Mouse (Mus musculus): ENCODE data around the gene Grasp. TPM values are rescaled to one million over a fixed set of nuclear protein-coding genes. Genes with fewer than 3 reads are reported as not detected.

Grasp gene
- total and polyA plus RNA-seq, 2 experiments = 0.92 to 1.5 TPM

GRCm38 (mm10) chr15:101196079-101196795 is 27.8 kb upstream of the Grasp start:
- no peak for DNase-seq (ENCODE audit: extremely low read depth, low read depth, low spot score)
- Histone ChIP-seq H3K79me2 (ENCODE audit: control insufficient read depth, insufficient read depth, low read length) (no peaks in the 10 kb centered on the region), H3K36me3 (ENCODE audit: control insufficient read depth, insufficient read depth, low read length) (no peaks in the 10 kb centered on the region; the same call in 1 of the 2 replicates), H3K9ac (ENCODE audit: low read depth, low read length) (no peak overlapping the region; the same call in 1 of the 2 replicates), H3K4me3 (ENCODE audit: insufficient read depth, low read depth, low read length) (no peak overlapping the region), H3K27me3 (ENCODE audit: control insufficient read depth, insufficient read depth, low read length) (no peaks in the 10 kb centered on the region), H3K27ac (replicated peaks; ENCODE audit: insufficient read depth, low read depth, low read length) (peak overlapping the region; percentile 68), H3K4me1 (ENCODE audit: control insufficient read depth, insufficient read depth, low read length) (peaks cover 32% of the 10 kb centered on the region)
- TF ChIP-seq CTCF (IDR thresholded peaks at IDR 0.05; ENCODE audit: low read depth, low read length) = no peak
- WGBS = 93% methylated on average over 8 of the region's 8 CpGs

DNA sequence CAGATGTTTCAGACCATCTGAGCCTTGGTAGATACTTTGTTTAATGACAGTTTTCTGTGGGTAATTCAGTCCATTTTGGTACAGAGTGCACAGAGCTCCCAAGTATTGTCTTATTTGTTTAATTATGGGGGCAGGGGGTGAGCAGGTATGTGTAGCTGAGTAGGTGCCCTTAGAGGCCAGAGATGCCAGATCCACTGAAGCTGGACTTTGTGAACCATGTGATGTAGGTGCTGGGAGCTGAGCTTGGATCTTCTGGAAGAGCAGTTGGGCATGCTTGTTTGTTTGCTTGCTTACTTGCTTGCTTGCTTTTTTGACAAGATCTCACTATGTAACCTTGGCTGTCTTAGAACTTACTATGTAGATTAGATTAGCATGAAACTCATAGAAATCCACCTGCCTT is 27.0 kb upstream of the Grasp start:
- Histone ChIP-seq H3K4me3 (ENCODE audit: insufficient read depth, low read depth, low read length) (no peak overlapping the region), H3K27me3 (ENCODE audit: control insufficient read depth, insufficient read depth, low read length) (no peaks in the 10 kb centered on the region), H3K9ac (ENCODE audit: low read depth, low read length) (no peak overlapping the region), H3K36me3 (ENCODE audit: control insufficient read depth, insufficient read depth, low read length) (no peaks in the 10 kb centered on the region; the same call in 1 of the 2 replicates), H3K27ac (replicated peaks; ENCODE audit: insufficient read depth, low read depth, low read length) (no peak overlapping the region), H3K79me2 (ENCODE audit: control insufficient read depth, insufficient read depth, low read length) (no peaks in the 10 kb centered on the region), H3K4me1 (ENCODE audit: control insufficient read depth, insufficient read depth, low read length) (peaks cover 30% of the 10 kb centered on the region)
- peak; percentile 55 for DNase-seq (ENCODE audit: extremely low read depth, low read depth, low spot score)
- TF ChIP-seq POLR2A (IDR thresholded peaks at IDR 0.05; ENCODE audit: extremely low read depth, insufficient read depth, low read length) (no peak), CTCF (IDR thresholded peaks at IDR 0.05; ENCODE audit: low read depth, low read length) (no peak)

DNA sequence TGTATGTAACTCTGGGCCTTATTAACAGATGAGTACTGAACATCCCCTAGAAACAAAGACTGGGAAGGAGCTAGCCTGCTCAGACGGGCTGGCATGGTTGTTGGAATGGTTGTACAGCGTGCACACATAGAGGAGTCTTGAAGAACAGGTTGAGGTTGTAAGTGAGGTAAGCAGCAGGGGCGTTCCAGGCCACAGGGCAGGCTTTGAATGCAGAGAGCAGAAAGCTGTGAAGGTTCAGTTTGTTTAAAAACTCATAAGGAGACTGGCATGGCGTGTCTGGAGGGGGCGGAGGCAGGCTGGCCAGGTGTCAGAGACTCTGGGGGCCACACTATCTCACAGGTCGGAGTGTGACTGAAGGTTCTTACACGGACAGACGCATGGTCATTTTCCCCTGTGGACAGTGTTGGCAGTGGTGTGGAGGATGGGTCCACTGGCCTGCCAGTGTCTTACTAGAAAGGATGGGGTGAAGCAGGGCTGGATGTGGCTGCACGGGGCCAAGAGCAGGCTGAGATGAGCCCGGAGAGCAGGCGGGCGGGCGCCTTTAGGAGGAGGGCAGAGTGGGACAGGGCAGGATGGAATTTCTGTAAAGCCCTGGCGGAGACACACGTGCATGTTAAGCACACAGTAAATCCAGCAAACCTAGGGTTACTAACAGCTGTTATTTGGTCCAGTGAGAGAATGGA is 26.4 kb upstream of the Grasp start:
- no peaks in the 10 kb centered on the region; the same call in 1 of the 2 replicates for H3K36me3 ChIP-seq (ENCODE audit: control insufficient read depth, insufficient read depth, low read length)
- no peaks in the 10 kb centered on the region for H3K79me2 ChIP-seq (ENCODE audit: control insufficient read depth, insufficient read depth, low read length)
- H3K9ac ChIP-seq (ENCODE audit: low read depth, low read length) = no peak overlapping the region
- no peaks in the 10 kb centered on the region for H3K27me3 ChIP-seq (ENCODE audit: control insufficient read depth, insufficient read depth, low read length)
- no peak overlapping the region for H3K27ac ChIP-seq (replicated peaks; ENCODE audit: insufficient read depth, low read depth, low read length)
- WGBS = 93% methylated on average over 15 of the region's 15 CpGs
- no peak overlapping the region for H3K4me3 ChIP-seq (ENCODE audit: insufficient read depth, low read depth, low read length)
- TF ChIP-seq CTCF (IDR thresholded peaks at IDR 0.05; ENCODE audit: low read depth, low read length) = no peak
- TF ChIP-seq POLR2A (IDR thresholded peaks at IDR 0.05; ENCODE audit: extremely low read depth, insufficient read depth, low read length) = no peak
- H3K4me1 ChIP-seq (ENCODE audit: control insufficient read depth, insufficient read depth, low read length) = peaks cover 30% of the 10 kb centered on the region
- no peak for DNase-seq (ENCODE audit: extremely low read depth, low read depth, low spot score)

DNA sequence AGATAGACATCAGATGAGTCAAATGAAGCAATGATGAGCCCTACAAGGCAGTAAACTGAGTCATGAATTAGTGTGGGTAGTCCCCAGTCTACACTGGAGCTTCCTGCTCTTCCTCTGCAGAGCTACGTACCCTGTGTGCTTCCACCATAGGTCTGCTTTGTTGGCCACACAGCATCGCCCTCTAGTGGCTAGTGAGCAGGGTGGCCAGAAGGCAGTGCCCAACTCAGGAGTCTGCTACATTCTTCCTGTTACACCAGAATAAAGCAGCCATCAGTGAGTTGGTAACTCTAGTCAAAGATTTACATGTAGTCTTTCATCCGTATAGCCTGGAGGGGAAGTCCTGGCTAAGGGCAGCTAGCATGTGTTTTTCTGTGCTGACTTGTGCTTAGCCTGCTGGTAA is 25.8 kb upstream of the Grasp start:
- WGBS = 12% methylated on average over 3 of the region's 3 CpGs
- H3K4me3 ChIP-seq (ENCODE audit: insufficient read depth, low read depth, low read length) = no peak overlapping the region
- DNase-seq (ENCODE audit: extremely low read depth, low read depth, low spot score) = peak; percentile 63
- no peak overlapping the region for H3K9ac ChIP-seq (ENCODE audit: low read depth, low read length)
- H3K27me3 ChIP-seq (ENCODE audit: control insufficient read depth, insufficient read depth, low read length) = no peaks in the 10 kb centered on the region
- no peaks in the 10 kb centered on the region for H3K79me2 ChIP-seq (ENCODE audit: control insufficient read depth, insufficient read depth, low read length)
- no peak overlapping the region for H3K27ac ChIP-seq (replicated peaks; ENCODE audit: insufficient read depth, low read depth, low read length)
- H3K36me3 ChIP-seq (ENCODE audit: control insufficient read depth, insufficient read depth, low read length) = no peaks in the 10 kb centered on the region; the same call in 1 of the 2 replicates
- no peak for TF ChIP-seq POLR2A (IDR thresholded peaks at IDR 0.05; ENCODE audit: extremely low read depth, insufficient read depth, low read length)
- TF ChIP-seq CTCF (IDR thresholded peaks at IDR 0.05; ENCODE audit: low read depth, low read length) = peak; percentile 99
- peaks cover 29% of the 10 kb centered on the region for H3K4me1 ChIP-seq (ENCODE audit: control insufficient read depth, insufficient read depth, low read length)

DNA sequence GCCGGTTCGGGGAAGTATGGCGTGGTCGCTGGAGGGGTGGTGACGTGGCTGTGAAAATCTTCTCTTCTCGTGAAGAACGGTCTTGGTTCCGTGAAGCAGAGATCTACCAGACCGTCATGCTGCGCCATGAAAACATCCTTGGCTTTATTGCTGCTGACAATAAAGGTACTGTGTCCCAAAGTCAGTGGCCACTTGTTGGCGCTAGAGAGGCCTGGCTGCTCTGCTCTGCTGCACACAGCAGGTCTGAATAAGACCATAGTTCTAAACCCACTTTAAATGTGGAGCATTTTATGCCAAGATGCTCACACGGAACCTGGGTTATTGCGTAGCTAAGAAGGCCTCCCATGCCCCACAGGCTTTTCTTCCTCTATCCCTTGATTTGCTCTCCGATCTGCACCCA is 25.1 kb upstream of the Grasp start:
- H3K36me3 ChIP-seq (ENCODE audit: control insufficient read depth, insufficient read depth, low read length) = no peaks in the 10 kb centered on the region; the same call in 1 of the 2 replicates
- H3K4me1 ChIP-seq (ENCODE audit: control insufficient read depth, insufficient read depth, low read length) = peaks cover 23% of the 10 kb centered on the region
- DNase-seq (ENCODE audit: extremely low read depth, low read depth, low spot score) = no peak
- H3K9ac ChIP-seq (ENCODE audit: low read depth, low read length) = no peak overlapping the region
- no peaks in the 10 kb centered on the region for H3K27me3 ChIP-seq (ENCODE audit: control insufficient read depth, insufficient read depth, low read length)
- WGBS = 93% methylated on average over 14 of the region's 14 CpGs
- H3K79me2 ChIP-seq (ENCODE audit: control insufficient read depth, insufficient read depth, low read length) = no peaks in the 10 kb centered on the region
- H3K4me3 ChIP-seq (ENCODE audit: insufficient read depth, low read depth, low read length) = no peak overlapping the region
- H3K27ac ChIP-seq (replicated peaks; ENCODE audit: insufficient read depth, low read depth, low read length) = no peak overlapping the region
- no peak for TF ChIP-seq POLR2A (IDR thresholded peaks at IDR 0.05; ENCODE audit: extremely low read depth, insufficient read depth, low read length)
- peak; percentile 44 for TF ChIP-seq CTCF (IDR thresholded peaks at IDR 0.05; ENCODE audit: low read depth, low read length)

Measured in liver, adult 2 months (tissue).